Mouse (Mus musculus): ENCODE data around the gene Gm7942.
"Not testable (repeated sequence)": the region's sequence is repeated elsewhere in the genome, so short reads cannot be mapped to it uniquely, and the experiment has no call there.

The Gm7942 gene

GRCm38 (mm10) chr5:95106638-95107037 lies at the start of gene Gm7942:
Gene Gm7942, plus strand, starts transcription at chr5:95106938.
- DNase-seq (ENCODE audit: low spot score in 2 of 2) = not testable (repeated sequence)

All from frontal cortex, postnatal 10 days (tissue).